Mouse (Mus musculus) spleen, postnatal 14 days (tissue): ENCODE results near the gene Olfr1265.

Experiments
- DNase-seq, 2 experiments: peaks; one replicate each; pipeline ENCODE4 v3.0.0; 2021 to 2022; ENCODE audit warnings: low spot score in 2 of 2

The Olfr1265 gene

GRCm38 (mm10) chr2:90035037-90035436 lies at the start of gene Olfr1265:
Gene Olfr1265 (plus strand): TSS chr2:90035337.
- DNase-seq = no peak

DNA sequence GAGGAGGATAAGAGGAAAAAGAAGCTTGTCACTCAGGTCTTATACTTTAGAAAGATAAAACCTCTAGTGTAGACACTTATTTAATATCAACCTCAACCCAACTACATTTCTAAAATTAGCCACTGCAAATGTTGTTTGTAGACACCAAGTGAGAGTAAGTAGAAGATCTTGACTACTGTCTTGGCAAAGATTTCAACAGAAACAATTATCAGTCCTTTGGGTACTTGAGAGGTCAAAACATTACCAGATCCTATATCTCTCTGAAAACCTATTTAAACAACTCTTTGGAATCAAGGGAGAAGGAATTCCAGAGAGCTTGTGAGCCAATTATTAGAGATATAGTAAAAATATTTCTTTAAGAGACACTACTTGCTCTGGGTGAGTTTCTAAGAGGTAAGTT lies 44.2 kb upstream of the Olfr1265 start, which contains the start of gene Olfr1261:
Gene Olfr1261 (plus strand): TSS at position 301 of the 400 bp plus-strand sequence.
- DNase-seq = no peak

DNA sequence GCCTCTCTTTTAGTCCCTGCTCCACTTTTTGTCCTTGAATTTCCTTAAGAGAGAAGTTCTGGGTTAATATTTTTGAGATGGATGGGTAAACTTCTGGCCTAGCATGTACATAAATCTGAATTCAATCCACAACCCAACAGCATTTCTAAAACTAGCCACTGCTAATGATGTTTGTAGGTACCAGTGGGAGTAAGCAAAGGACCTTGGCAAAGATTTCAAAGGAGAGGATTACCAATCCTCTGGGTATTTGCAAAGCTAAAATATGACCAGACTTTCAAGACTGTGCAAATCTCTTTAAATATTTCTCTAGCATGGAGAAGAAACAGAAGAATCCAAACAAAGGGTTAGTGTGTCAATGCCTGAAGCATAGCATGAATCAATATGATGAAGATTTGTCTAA lies 35.3 kb upstream of the Olfr1265 start, which contains the start of gene Olfr1262:
Gene Olfr1262 (plus strand): TSS at position 301 of the 400 bp plus-strand sequence.
- DNase-seq = no peak

- DNase-seq = no peak
Observed at GRCm38 (mm10) chr2:90011831-90012230, 23.3 kb upstream of the Olfr1265 start, which contains the start of gene Olfr1263. Gene Olfr1263 (plus strand): TSS chr2:90012131.

GRCm38 (mm10) chr2:90025477-90025876 lies 9.7 kb upstream of the Olfr1265 start, which contains the start of gene Olfr1264:
Gene Olfr1264 (minus strand): TSS chr2:90025577.
- no peak for DNase-seq

GRCm38 (mm10) chr2:90063494-90063893 lies 28.4 kb downstream of the Olfr1265 start, which contains the start of gene Olfr140:
Gene Olfr140 (minus strand): TSS chr2:90063594.
- DNase-seq = no peak

GRCm38 (mm10) chr2:90070065-90070464 lies 34.9 kb downstream of the Olfr1265 start:
- no peak for DNase-seq
